Mouse (Mus musculus): Measurements from ENCODE around the gene Epb41l5.

Epb41l5 gene

GRCm38 (mm10) chr1:119533093-119533805 is 115.6 kb downstream of the Epb41l5 start:
- DNase-seq (ENCODE audit: low read depth, low spot score): no peak

GRCm38 (mm10) chr1:119532165-119532564 is 116.6 kb downstream of the Epb41l5 start:
- DNase-seq (ENCODE audit: low read depth, low spot score): no peak

- no peak for DNase-seq (ENCODE audit: low read depth, low spot score)
Measured at GRCm38 (mm10) chr1:119530941-119531340, 117.9 kb downstream of the Epb41l5 start.

- peak; percentile 52 for DNase-seq (ENCODE audit: low read depth, low spot score)
Measured at GRCm38 (mm10) chr1:119525689-119526591, 122.9 kb downstream of the Epb41l5 start, which contains the start of gene Tmem185b. Gene Tmem185b, plus strand, starts transcription at chr1:119526160.

GRCm38 (mm10) chr1:119525004-119525444 is 123.8 kb downstream of the Epb41l5 start:
- no peak for DNase-seq (ENCODE audit: low read depth, low spot score)

GRCm38 (mm10) chr1:119523826-119524225 is 125.0 kb downstream of the Epb41l5 start:
- no peak for DNase-seq (ENCODE audit: low read depth, low spot score)

GRCm38 (mm10) chr1:119523369-119523768 is 125.4 kb downstream of the Epb41l5 start:
- DNase-seq (ENCODE audit: low read depth, low spot score): no peak

GRCm38 (mm10) chr1:119522726-119523125 is 126.1 kb downstream of the Epb41l5 start:
- no peak for DNase-seq (ENCODE audit: low read depth, low spot score)

- no peak for DNase-seq (ENCODE audit: low read depth, low spot score)
Measured at GRCm38 (mm10) chr1:119521681-119522080, 127.1 kb downstream of the Epb41l5 start.

- no peak for DNase-seq (ENCODE audit: low read depth, low spot score)
Measured at GRCm38 (mm10) chr1:119521029-119521428, 127.8 kb downstream of the Epb41l5 start.

- no peak for DNase-seq (ENCODE audit: low read depth, low spot score)
Measured at GRCm38 (mm10) chr1:119519286-119519685, 129.5 kb downstream of the Epb41l5 start.

- DNase-seq (ENCODE audit: low read depth, low spot score): no peak
Measured at GRCm38 (mm10) chr1:119518786-119519185, 130.0 kb downstream of the Epb41l5 start.

GRCm38 (mm10) chr1:119518060-119518459 is 130.7 kb downstream of the Epb41l5 start:
- DNase-seq (ENCODE audit: low read depth, low spot score): no peak

- DNase-seq (ENCODE audit: low read depth, low spot score): no peak
Measured at GRCm38 (mm10) chr1:119510857-119511256, 137.9 kb downstream of the Epb41l5 start.

- DNase-seq (ENCODE audit: low read depth, low spot score): no peak
Measured at GRCm38 (mm10) chr1:119510409-119510808, 138.4 kb downstream of the Epb41l5 start.

- no peak for DNase-seq (ENCODE audit: low read depth, low spot score)
Measured at GRCm38 (mm10) chr1:119509474-119509873, 139.3 kb downstream of the Epb41l5 start.

GRCm38 (mm10) chr1:119508548-119508947 is 140.3 kb downstream of the Epb41l5 start:
- no peak for DNase-seq (ENCODE audit: low read depth, low spot score)

- DNase-seq (ENCODE audit: low read depth, low spot score): no peak
Measured at GRCm38 (mm10) chr1:119505951-119506350, 142.8 kb downstream of the Epb41l5 start.

- peak; percentile 83 for DNase-seq (ENCODE audit: low read depth, low spot score)
Measured at GRCm38 (mm10) chr1:119504260-119505062, 144.3 kb downstream of the Epb41l5 start, which contains the start of gene Ralb. Gene Ralb, minus strand, starts transcription at chr1:119504794.

- no peak for DNase-seq (ENCODE audit: low read depth, low spot score)
Measured at GRCm38 (mm10) chr1:119503808-119504207, 145.0 kb downstream of the Epb41l5 start.

GRCm38 (mm10) chr1:119503181-119503580 is 145.6 kb downstream of the Epb41l5 start:
- DNase-seq (ENCODE audit: low read depth, low spot score): no peak

GRCm38 (mm10) chr1:119502729-119503128 is 146.1 kb downstream of the Epb41l5 start:
- no peak for DNase-seq (ENCODE audit: low read depth, low spot score)

Data from WW6 (cell line).